Mouse (Mus musculus): ENCODE results near the gene Slc12a3. TPM values are rescaled to one million over a fixed set of nuclear protein-coding genes. Genes with fewer than 3 reads are reported as not detected.

Slc12a3 gene
- polyA plus RNA-seq, 1 experiment from 2014 or later, result not detected

DNA sequence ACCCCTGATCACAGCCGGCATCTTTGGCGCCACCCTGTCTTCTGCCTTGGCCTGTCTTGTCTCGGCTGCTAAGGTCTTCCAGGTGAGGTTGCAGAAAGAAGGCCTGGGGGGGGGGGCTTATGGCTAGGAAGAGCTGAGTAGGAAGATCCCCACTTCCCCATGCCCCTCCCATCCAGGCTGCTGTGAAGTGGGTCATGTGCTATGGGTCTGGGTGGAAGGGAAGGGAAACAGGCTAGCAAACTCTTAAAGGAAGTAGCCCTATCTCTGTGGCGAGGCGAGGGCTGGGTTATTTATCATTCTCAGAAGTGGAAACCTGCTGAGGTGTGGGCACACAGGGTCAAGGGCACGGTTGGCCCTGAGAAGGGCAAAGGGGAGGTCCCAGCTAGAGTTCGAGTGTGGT lies 11.8 kb downstream of the Slc12a3 start:
- H3K27me3 ChIP-seq, result no peaks in the 10 kb centered on the region
- no peak overlapping the region for H3K4me2 ChIP-seq
- H3K9ac ChIP-seq, result no peak overlapping the region
- ATAC-seq (ENCODE audit: insufficient number of reproducible peaks, low FRiP score, low TSS enrichment, low read depth), result no peak
- no peaks in the 10 kb centered on the region for H3K9me3 ChIP-seq
- H3K27ac ChIP-seq, result no peak overlapping the region
- no peaks in the 10 kb centered on the region for H3K36me3 ChIP-seq
- H3K4me1 ChIP-seq, result no peaks in the 10 kb centered on the region
- H3K4me3 ChIP-seq, result no peak overlapping the region
- WGBS, result 84% methylated on average over 7 of the region's 7 CpGs

- Histone ChIP-seq H3K9ac (no peak overlapping the region), H3K36me3 (no peaks in the 10 kb centered on the region), H3K4me3 (no peak overlapping the region), H3K27ac (no peak overlapping the region), H3K4me1 (no peaks in the 10 kb centered on the region), H3K9me3 (no peaks in the 10 kb centered on the region), H3K4me2 (no peak overlapping the region), H3K27me3 (no peaks in the 10 kb centered on the region)
- WGBS, result 85% methylated on average over 10 of the region's 10 CpGs
- no peak for ATAC-seq (ENCODE audit: insufficient number of reproducible peaks, low FRiP score, low TSS enrichment, low read depth)
Observed at GRCm38 (mm10) chr8:94342691-94343090, 13.7 kb downstream of the Slc12a3 start.

- Histone ChIP-seq H3K9me3 (no peaks in the 10 kb centered on the region), H3K36me3 (no peaks in the 10 kb centered on the region), H3K4me2 (no peak overlapping the region), H3K27ac (no peak overlapping the region), H3K4me1 (no peaks in the 10 kb centered on the region), H3K4me3 (no peak overlapping the region), H3K9ac (no peak overlapping the region), H3K27me3 (no peaks in the 10 kb centered on the region)
- 10% methylated on average over 6 of the region's 6 CpGs for WGBS
- no peak for ATAC-seq (ENCODE audit: insufficient number of reproducible peaks, low FRiP score, low TSS enrichment, low read depth)
Observed at GRCm38 (mm10) chr8:94343290-94343689, 14.3 kb downstream of the Slc12a3 start.

- no peak for ATAC-seq (ENCODE audit: insufficient number of reproducible peaks, low FRiP score, low TSS enrichment, low read depth)
- Histone ChIP-seq H3K9ac (no peak overlapping the region), H3K4me1 (no peaks in the 10 kb centered on the region), H3K4me2 (no peak overlapping the region), H3K36me3 (no peaks in the 10 kb centered on the region), H3K9me3 (no peaks in the 10 kb centered on the region), H3K27me3 (no peaks in the 10 kb centered on the region), H3K4me3 (no peak overlapping the region), H3K27ac (no peak overlapping the region)
- 83% methylated on average over 11 of the region's 11 CpGs for WGBS
Observed at GRCm38 (mm10) chr8:94343778-94344320, 14.8 kb downstream of the Slc12a3 start.

DNA sequence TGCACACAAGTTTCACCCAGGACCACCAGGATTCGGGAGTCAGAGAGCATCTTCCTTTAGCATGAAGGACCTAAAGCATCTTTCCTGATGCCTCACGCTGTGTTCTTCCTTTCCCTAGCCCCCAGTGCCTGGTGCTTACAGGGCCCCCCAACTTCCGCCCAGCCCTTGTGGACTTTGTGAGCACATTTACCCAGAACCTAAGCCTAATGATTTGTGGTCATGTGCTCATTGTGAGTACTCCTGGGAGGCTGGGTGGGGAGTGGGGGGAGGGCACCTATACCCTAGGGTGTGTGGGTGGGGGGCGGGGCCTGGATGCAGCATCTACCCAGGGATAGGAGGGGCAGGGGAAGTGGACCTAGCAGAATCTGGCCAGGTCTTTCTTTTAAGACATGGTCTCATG lies 16.7 kb downstream of the Slc12a3 start:
- Histone ChIP-seq H3K4me3 (no peak overlapping the region), H3K27me3 (no peaks in the 10 kb centered on the region), H3K9me3 (no peaks in the 10 kb centered on the region), H3K27ac (no peak overlapping the region), H3K4me1 (no peaks in the 10 kb centered on the region), H3K4me2 (no peak overlapping the region), H3K36me3 (no peaks in the 10 kb centered on the region), H3K9ac (no peak overlapping the region)
- no peak for ATAC-seq (ENCODE audit: insufficient number of reproducible peaks, low FRiP score, low TSS enrichment, low read depth)
- whole genome bisulfite sequencing, result 87% methylated on average over 4 of the region's 4 CpGs

DNA sequence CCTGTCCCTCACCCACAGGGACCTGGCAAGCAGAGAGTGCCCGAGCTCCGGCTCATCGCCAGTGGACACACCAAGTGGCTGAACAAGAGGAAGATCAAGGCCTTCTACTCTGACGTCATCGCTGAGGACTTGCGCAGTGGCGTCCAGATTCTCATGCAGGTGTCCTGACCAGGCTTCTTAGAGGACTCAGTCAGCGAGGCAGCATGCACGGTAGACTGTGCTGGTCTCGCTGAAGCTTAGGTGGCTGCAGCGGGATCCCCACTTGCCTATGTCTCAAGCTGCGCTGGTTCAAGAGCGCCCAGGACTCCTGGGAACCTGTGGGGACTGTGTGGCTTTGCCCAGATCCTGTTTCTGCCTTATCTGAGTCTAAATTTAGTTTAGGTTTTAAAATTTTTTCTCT lies 17.3 kb downstream of the Slc12a3 start:
- Histone ChIP-seq H3K36me3 (no peaks in the 10 kb centered on the region), H3K9ac (no peak overlapping the region), H3K27me3 (no peaks in the 10 kb centered on the region; the same call in 1 of the 2 replicates), H3K4me3 (no peak overlapping the region), H3K9me3 (no peaks in the 10 kb centered on the region), H3K27ac (no peak overlapping the region), H3K4me2 (no peak overlapping the region), H3K4me1 (no peaks in the 10 kb centered on the region)
- WGBS, result 94% methylated on average over 13 of the region's 13 CpGs
- ATAC-seq (ENCODE audit: insufficient number of reproducible peaks, low FRiP score, low TSS enrichment, low read depth), result no peak

GRCm38 (mm10) chr8:94348425-94348824 lies 19.4 kb downstream of the Slc12a3 start:
- 68% methylated on average over 9 of the region's 9 CpGs for WGBS
- no peak overlapping the region for H3K4me2 ChIP-seq
- no peaks in the 10 kb centered on the region; the same call in 1 of the 2 replicates for H3K27me3 ChIP-seq
- H3K9ac ChIP-seq, result no peak overlapping the region
- no peak; the same call in 1 of the 2 replicates for ATAC-seq (ENCODE audit: insufficient number of reproducible peaks, low FRiP score, low TSS enrichment, low read depth)
- no peaks in the 10 kb centered on the region for H3K4me1 ChIP-seq
- no peak overlapping the region for H3K4me3 ChIP-seq
- H3K36me3 ChIP-seq, result no peaks in the 10 kb centered on the region
- H3K27ac ChIP-seq, result no peak overlapping the region
- no peaks in the 10 kb centered on the region for H3K9me3 ChIP-seq

DNA sequence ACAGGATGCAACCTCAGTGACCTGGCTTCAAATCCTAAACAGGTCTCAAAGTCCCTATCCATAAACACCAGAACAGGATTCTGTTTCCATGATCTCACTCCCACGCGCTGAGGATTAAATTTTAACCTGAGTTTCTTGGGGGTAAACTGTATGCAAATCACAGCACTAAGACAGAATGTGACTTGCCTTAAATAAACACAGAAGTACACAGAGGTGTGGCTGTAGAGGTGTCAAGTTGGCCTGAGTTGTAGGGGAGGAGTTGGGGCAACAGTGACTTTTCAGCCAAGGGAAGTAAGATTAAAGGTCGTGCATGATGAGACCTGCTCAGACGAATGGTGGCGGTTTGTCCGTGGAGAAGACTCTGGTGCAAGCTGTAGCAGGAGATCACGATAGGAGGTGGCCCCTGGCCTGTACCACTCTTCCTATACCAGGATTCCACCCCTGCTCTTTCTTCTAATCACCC lies 25.1 kb downstream of the Slc12a3 start:
- Histone ChIP-seq H3K4me2 (no peak overlapping the region), H3K36me3 (no peaks in the 10 kb centered on the region), H3K4me1 (peaks cover 5% of the 10 kb centered on the region; the same call in 1 of the 2 replicates), H3K9me3 (no peaks in the 10 kb centered on the region), H3K9ac (no peak overlapping the region), H3K27me3 (no peaks in the 10 kb centered on the region; the same call in 1 of the 2 replicates), H3K27ac (no peak overlapping the region), H3K4me3 (no peak overlapping the region)
- no peak for ATAC-seq (ENCODE audit: insufficient number of reproducible peaks, low FRiP score, low TSS enrichment, low read depth)
- WGBS, result 74% methylated on average over 7 of the region's 7 CpGs

- ATAC-seq (ENCODE audit: insufficient number of reproducible peaks, low FRiP score, low TSS enrichment, low read depth), result no peak
Observed at GRCm38 (mm10) chr8:94354571-94354970, 25.6 kb downstream of the Slc12a3 start.

DNA sequence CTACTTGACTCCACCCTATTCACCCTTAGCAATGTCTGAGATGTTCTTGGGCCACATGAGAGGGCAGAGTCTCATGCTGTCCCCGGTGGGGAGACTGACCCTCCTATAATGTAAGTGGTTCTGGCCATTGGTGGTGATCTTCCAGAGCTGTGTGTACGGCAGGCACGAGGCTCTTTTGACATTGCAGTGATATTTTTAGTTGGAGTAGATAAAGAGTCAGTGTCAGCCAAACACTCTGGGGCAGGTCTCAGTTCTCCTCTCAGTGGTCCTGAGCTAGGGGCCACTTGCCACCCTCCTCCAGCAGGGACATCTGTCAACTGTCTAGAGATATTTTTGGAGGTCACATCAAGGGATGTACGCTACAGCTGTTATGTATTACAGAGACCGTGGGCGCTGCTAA lies 28.2 kb downstream of the Slc12a3 start:
- 74% methylated on average over 6 of the region's 6 CpGs for WGBS
- Histone ChIP-seq H3K4me2 (no peak overlapping the region), H3K27ac (no peak overlapping the region), H3K9me3 (no peaks in the 10 kb centered on the region), H3K36me3 (no peaks in the 10 kb centered on the region), H3K9ac (no peak overlapping the region), H3K4me1 (peaks cover 5% of the 10 kb centered on the region; the same call in 1 of the 2 replicates), H3K27me3 (no peaks in the 10 kb centered on the region), H3K4me3 (no peak overlapping the region)
- ATAC-seq (ENCODE audit: insufficient number of reproducible peaks, low FRiP score, low TSS enrichment, low read depth), result no peak

More at GRCm38 (mm10) chr8:94354571-94354970, 25.6 kb downstream of the Slc12a3 start:
- 55% methylated on average over 4 of the region's 4 CpGs for WGBS
- no peak overlapping the region for H3K4me2 ChIP-seq
- H3K9me3 ChIP-seq, result no peaks in the 10 kb centered on the region
- no peak overlapping the region for H3K9ac ChIP-seq
- no peaks in the 10 kb centered on the region for H3K36me3 ChIP-seq
- no peak overlapping the region for H3K27ac ChIP-seq
- H3K4me1 ChIP-seq, result peaks cover 5% of the 10 kb centered on the region; the same call in 1 of the 2 replicates
- H3K4me3 ChIP-seq, result no peak overlapping the region
- H3K27me3 ChIP-seq, result no peaks in the 10 kb centered on the region; the same call in 1 of the 2 replicates

GRCm38 (mm10) chr8:94358541-94358940 lies 29.5 kb downstream of the Slc12a3 start:
- Histone ChIP-seq H3K4me2 (no peak overlapping the region), H3K27ac (no peak overlapping the region), H3K4me3 (no peak overlapping the region), H3K4me1 (peaks cover 8% of the 10 kb centered on the region; the same call in 1 of the 2 replicates), H3K27me3 (no peaks in the 10 kb centered on the region), H3K36me3 (no peaks in the 10 kb centered on the region), H3K9ac (no peak overlapping the region), H3K9me3 (no peaks in the 10 kb centered on the region)
- 60% methylated on average over 5 of the region's 5 CpGs for WGBS
- no peak for ATAC-seq (ENCODE audit: insufficient number of reproducible peaks, low FRiP score, low TSS enrichment, low read depth)

- 79% methylated on average over 6 of the region's 6 CpGs for WGBS
- Histone ChIP-seq H3K4me1 (peaks cover 9% of the 10 kb centered on the region; the same call in 1 of the 2 replicates), H3K4me3 (no peak overlapping the region), H3K9ac (no peak overlapping the region), H3K4me2 (no peak overlapping the region), H3K27me3 (no peaks in the 10 kb centered on the region), H3K9me3 (no peaks in the 10 kb centered on the region), H3K36me3 (no peaks in the 10 kb centered on the region), H3K27ac (no peak overlapping the region)
- no peak for ATAC-seq (ENCODE audit: insufficient number of reproducible peaks, low FRiP score, low TSS enrichment, low read depth)
Observed at GRCm38 (mm10) chr8:94361774-94362431, 32.9 kb downstream of the Slc12a3 start.
